Mouse (Mus musculus) stomach, embryonic 14.5 days (tissue): Measurements from ENCODE around the gene Ube2o. TPM values are rescaled to one million over a fixed set of nuclear protein-coding genes. Genes with fewer than 3 reads are reported as not detected.

Source experiments
- ATAC-seq: fragments of 200-750 bp; cut with Nextera tagmentation; 2 replicates; pipeline ENCODE4 v1.8.0; 2017; ENCODE audit warnings: low read depth, moderate TSS enrichment; ENCODE audit not compliant: insufficient number of reproducible peaks, insufficient read depth, low FRiP score
- H3K27ac ChIP-seq: fragments of 300-500 bp; sonication (generic); 2 replicates; pipeline ENCODE4 v1.5.1; 2014; ENCODE audit warnings: mild to moderate bottlenecking, low read length, moderate library complexity, mixed read lengths
- H3K27me3 ChIP-seq: fragments of 300-500 bp; sonication (generic); 2 replicates; pipeline ENCODE4 v1.6.1; 2014; ENCODE audit warnings: low read length, control low read depth, mixed read lengths; ENCODE audit not compliant: control insufficient read depth, insufficient read depth
- H3K36me3 ChIP-seq: fragments of 300-500 bp; sonication (generic); 2 replicates; pipeline ENCODE4 v1.6.1; 2014; ENCODE audit warnings: mild to moderate bottlenecking, control low read depth, low read length, moderate library complexity, mixed read lengths; ENCODE audit not compliant: control insufficient read depth, insufficient read depth
- H3K4me1 ChIP-seq: fragments of 300-500 bp; sonication (generic); 2 replicates; pipeline ENCODE4 v1.6.1; 2014; ENCODE audit warnings: low read length, control low read depth, mixed read lengths; ENCODE audit not compliant: control insufficient read depth, insufficient read depth
- H3K4me2 ChIP-seq: fragments of 300-500 bp; sonication (generic); replicated peaks from 2 replicates; pipeline ENCODE4 v1.6.1; 2014; ENCODE audit warnings: low read depth, low read length, control low read depth
- H3K4me3 ChIP-seq: fragments of 300-500 bp; sonication (generic); 2 replicates; pipeline ENCODE4 v1.5.1; 2014; ENCODE audit warnings: low read depth, low read length, control low read depth
- H3K9ac ChIP-seq: fragments of 300-500 bp; sonication (generic); replicated peaks from 2 replicates; pipeline ENCODE4 v1.6.1; 2014; ENCODE audit warnings: low read depth, mild to moderate bottlenecking, control low read depth, low read length, moderate library complexity, mixed read lengths
- H3K9me3 ChIP-seq: fragments of 300-500 bp; sonication (generic); 2 replicates; pipeline ENCODE4 v1.6.1; 2016; ENCODE audit warnings: low read depth, low read length, control low read depth; ENCODE audit not compliant: control insufficient read depth
- WGBS: fragments of 180-500 bp; shearing (Covaris S2); extraction: QIAGEN DNeasy Blood & Tissue Kit; methylation state at CpG from one replicate; pipeline ENCODE4 v1.1.7; 2014; 5-methylcytosine and 5-hydroxymethylcytosine counted together
- polyA plus RNA-seq: library from polyadenylated mRNA; unstranded; fragments of >200 nt; fragmentation: Nextera tagmentation; extraction: Ambion mirVana; gene quantifications from 2 replicates; pipeline ENCODE4 v1.2.1, GENCODE M21; 2014

Gene Ube2o
- polyA plus RNA-seq, 1 experiment from 2014 or later, result 11.4 TPM

DNA sequence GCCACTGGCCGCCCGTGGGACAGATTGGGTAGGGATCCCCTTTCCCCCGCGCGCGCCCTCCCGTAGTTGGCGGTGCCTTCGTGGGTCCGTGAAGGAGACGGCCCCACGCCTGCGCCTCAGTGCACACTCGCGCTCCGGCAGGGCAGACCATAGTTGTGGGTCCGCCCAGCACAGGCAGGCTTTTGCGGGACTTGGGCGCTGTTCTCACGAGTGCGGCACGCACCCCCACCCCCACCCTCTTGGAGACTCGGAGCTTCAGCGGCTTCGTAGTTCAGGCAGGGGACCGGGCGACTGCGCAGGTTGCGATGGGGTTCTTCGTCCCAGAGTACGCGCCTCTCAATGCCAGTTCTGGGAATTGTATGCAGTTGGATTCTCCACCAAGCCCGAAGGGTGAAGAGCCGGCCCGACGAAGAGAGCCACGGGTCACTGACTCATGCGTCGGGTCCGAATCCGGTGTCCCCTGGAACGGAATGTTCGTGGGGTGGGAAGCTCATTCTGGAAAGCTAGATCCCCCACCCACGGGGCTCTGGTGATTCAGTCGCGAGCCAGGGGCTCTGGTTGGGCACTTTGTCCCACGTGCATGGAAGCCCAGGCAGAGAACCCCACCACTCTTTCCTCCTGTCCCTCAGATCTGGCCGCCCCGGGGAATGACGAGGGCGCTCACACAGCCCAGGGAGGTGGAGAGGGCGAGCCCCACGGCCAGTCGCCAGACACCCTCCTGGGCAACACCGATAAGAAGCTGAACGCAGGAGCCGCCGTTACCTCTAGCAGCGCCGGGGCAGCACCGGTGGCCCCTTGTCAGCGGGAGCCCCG, 47.7 kb downstream of the Ube2o start:
- H3K4me2 ChIP-seq, result peak overlapping the region; percentile 94
- peaks cover 31% of the 10 kb centered on the region for H3K4me1 ChIP-seq
- WGBS, result under 1% methylated on average over 62 of the region's 63 CpGs
- H3K9ac ChIP-seq, result peak overlapping the region; percentile 53
- ATAC-seq, result peak; percentile 56; the same call in 1 of the 2 replicates
- H3K36me3 ChIP-seq, result peaks cover 6% of the 10 kb centered on the region
- peak overlapping the region; percentile 53 for H3K4me3 ChIP-seq
- H3K9me3 ChIP-seq, result no peaks in the 10 kb centered on the region
- 0 out of 2 replicates have a peak, but pooled peaks cover 2% of the 10 kb centered on the region for H3K27me3 ChIP-seq
- 0 out of 2 replicates have a peak overlapping the region, but pooled peaks have one; percentile 4 for H3K27ac ChIP-seq

DNA sequence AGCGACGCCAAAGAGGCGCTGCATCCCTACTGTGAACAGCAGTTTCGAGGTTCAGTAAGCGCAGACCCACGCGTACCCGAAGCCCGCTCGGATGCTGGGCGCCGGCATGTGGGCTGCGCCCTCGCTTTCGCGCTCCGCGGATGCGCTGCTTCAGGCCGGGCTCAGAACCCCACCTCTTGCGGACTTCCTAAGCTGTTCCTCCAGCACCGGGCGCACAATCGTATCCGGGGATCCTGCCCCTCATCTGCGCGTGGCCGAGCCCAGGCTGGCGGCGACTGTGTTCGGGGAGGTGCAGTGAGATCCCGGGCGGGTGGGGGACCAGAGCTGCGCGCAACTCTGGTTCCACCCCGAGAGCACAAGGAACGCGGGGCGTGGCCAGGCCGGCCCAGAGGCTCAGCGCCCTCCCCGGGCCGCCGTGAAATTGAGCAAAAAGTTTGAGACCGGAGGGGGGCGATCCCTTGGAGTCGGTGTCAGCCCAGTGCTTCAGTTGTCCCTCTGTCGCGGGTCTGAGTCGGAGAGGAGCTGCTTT, 48.4 kb downstream of the Ube2o start:
- peak; percentile 79 for ATAC-seq
- under 1% methylated on average over 50 of the region's 50 CpGs for WGBS
- peak overlapping the region; percentile 94 for H3K4me2 ChIP-seq
- H3K4me3 ChIP-seq, result peak overlapping the region; percentile 53
- H3K9ac ChIP-seq, result peak overlapping the region; percentile 53
- peak overlapping the region; percentile 63; the same call in 1 of the 2 replicates for H3K27ac ChIP-seq
- H3K9me3 ChIP-seq, result no peaks in the 10 kb centered on the region
- 0 out of 2 replicates have a peak, but pooled peaks cover 2% of the 10 kb centered on the region for H3K27me3 ChIP-seq
- no peaks in the 10 kb centered on the region; the same call in 1 of the 2 replicates for H3K36me3 ChIP-seq
- peaks cover 31% of the 10 kb centered on the region for H3K4me1 ChIP-seq

DNA sequence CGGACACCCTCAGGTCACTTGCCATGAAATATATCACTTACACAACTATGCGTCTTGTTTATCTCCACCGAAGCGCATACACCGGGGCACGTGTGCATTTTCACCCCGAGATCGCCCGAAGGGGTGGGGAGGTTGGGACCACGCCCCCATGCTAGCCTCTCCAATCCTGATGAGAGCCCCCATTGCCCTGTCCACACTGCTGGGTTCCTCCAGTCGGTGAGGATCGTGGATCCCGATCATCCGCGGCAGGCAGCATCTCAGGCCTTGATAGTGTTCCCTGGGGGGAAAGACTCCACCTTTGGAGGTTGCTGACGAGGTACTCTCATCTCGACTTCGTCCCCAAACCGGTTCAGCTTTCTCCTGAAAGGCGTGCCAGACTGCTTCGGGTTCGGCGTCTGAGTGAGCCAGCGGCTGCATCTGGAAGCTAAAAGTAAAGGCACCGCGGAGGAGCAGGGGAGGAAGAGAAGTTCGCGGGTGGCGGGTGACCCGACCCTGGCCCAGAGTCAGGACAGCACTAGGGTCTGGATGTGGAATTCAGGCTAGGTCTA, 48.9 kb downstream of the Ube2o start:
- 0 out of 2 replicates have a peak, but pooled peaks cover 2% of the 10 kb centered on the region for H3K27me3 ChIP-seq
- peak overlapping the region; percentile 53 for H3K9ac ChIP-seq
- H3K4me2 ChIP-seq, result peak overlapping the region; percentile 94
- peak overlapping the region; percentile 53 for H3K4me3 ChIP-seq
- ATAC-seq, result no peak
- peaks cover 31% of the 10 kb centered on the region for H3K4me1 ChIP-seq
- H3K9me3 ChIP-seq, result no peaks in the 10 kb centered on the region
- under 1% methylated on average over 30 of the region's 30 CpGs for WGBS
- no peaks in the 10 kb centered on the region; the same call in 1 of the 2 replicates for H3K36me3 ChIP-seq
- H3K27ac ChIP-seq, result peak overlapping the region; percentile 63; the same call in 1 of the 2 replicates

DNA sequence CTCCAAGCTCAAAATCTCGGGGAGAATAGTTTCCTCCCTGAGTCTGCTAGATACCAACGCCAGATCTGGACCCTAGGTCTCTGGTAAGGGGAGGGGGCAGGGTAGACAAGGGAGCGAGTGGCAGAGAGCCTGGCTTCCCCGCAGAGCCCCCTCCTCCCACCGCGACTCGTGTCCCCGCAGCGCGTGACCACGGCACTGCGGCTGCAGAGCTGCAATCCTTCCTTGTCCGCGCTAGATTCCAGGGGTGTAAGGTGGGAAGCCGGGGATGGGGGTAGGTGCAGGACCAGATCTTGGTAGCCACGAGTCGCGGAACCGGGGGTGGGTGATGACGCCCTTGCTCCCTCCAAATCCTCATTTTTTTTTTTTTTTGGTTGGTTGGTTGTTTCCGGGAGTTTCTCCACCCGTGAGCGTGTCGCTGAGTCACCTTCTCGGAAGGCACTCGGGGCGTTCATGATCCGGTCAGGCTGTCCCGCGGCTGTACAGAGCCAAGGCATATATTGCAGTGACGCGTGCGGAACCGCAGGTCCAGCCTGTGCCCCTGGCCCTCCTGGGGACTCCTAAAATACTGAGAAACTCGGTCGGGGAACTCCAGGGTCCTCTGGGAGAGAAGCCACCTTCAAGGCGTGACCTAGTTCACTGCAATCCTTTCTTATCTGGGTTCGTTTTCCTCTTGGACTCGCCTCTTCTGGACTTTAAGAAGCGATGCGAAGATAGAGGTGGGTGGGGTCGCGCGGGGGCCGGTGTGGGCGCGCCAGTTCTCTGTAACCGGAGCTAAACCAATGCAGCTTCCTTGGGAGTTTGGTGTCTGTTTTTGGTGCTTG, 49.7 kb downstream of the Ube2o start:
- ATAC-seq, result no peak

DNA sequence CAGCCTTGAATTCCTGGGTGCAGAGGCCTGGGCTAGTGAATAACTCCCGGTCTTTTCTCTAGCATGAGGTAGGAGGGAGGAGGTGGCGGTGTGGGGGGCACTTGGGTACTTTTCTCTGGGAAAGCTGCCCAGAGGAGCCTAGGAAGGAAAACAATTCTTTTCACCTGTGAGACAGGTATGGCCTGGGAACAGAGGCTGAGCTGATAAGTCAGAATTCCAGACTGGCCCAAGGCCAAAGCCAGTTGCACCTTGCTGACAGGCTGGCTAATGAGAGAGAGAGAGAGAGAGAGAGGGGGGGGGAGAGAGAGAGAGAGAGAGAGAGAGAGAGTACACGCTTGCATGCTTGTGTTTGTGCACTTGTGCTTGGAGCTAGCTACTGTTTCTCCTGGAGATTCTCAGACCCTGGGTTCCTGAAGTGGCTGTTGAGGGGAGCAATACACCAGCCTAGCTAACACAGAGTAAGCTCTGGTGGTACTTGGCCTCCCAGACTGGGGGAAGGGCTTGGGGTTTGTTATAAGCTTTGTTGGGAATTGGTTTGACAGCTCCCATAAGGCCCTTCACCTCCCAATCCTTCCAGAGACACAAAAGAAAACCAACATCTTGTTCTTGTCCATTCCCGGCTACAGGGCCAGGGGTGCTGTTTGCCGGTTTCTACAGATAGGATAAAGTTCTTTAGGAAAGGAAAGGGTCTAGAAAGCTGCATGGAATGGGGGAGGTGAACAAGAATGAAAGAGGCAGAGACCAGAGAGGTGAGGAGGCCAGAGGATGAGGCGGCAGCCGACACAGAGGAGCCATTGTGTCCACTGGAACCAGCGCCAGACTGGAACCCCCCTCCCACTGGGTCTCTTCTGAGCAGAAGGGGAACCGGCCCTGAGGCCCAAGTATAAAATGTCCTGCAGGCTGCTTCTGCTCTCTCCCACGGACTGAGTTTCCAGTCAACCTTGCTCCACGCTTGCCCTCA, 50.8 kb downstream of the Ube2o start, which contains the start of gene Sphk1:
TSS of gene Sphk1 (plus strand) at position 739 of the 961 bp plus-strand sequence.
- H3K4me1 ChIP-seq, result peaks cover 31% of the 10 kb centered on the region
- H3K27me3 ChIP-seq, result 0 out of 2 replicates have a peak, but pooled peaks cover 2% of the 10 kb centered on the region
- no peak for ATAC-seq
- H3K4me2 ChIP-seq, result peak within 1 kb of the TSS; percentile 94
- 28% methylated on average over 11 of the region's 11 CpGs for WGBS
- H3K9me3 ChIP-seq, result no peaks in the 10 kb centered on the region
- H3K27ac ChIP-seq, result peak within 1 kb of the TSS; percentile 41; the same call in 1 of the 2 replicates
- peak within 1 kb of the TSS; percentile 53 for H3K4me3 ChIP-seq
- no peaks in the 10 kb centered on the region for H3K36me3 ChIP-seq
- H3K9ac ChIP-seq, result peak within 1 kb of the TSS; percentile 53; the same call in 1 of the 2 replicates

More for the DNA sequence above, 49.7 kb downstream of the Ube2o start:
- 2% methylated on average over 47 of the region's 48 CpGs for WGBS
- Histone ChIP-seq H3K4me1 (peaks cover 31% of the 10 kb centered on the region), H3K9me3 (no peaks in the 10 kb centered on the region), H3K9ac (peak overlapping the region; percentile 53; the same call in 1 of the 2 replicates), H3K27ac (peak overlapping the region; percentile 41; the same call in 1 of the 2 replicates), H3K4me3 (peak overlapping the region; percentile 53), H3K4me2 (peak overlapping the region; percentile 94), H3K27me3 (0 out of 2 replicates have a peak, but pooled peaks cover 2% of the 10 kb centered on the region), H3K36me3 (no peaks in the 10 kb centered on the region)

GRCm38 (mm10) chr11:116528636-116529320, 52.5 kb downstream of the Ube2o start:
- no peak overlapping the region for H3K27ac ChIP-seq
- no peak overlapping the region for H3K4me2 ChIP-seq
- no peak overlapping the region for H3K9ac ChIP-seq
- H3K4me1 ChIP-seq, result peaks cover 30% of the 10 kb centered on the region
- no peak overlapping the region for H3K4me3 ChIP-seq
- no peaks in the 10 kb centered on the region for H3K9me3 ChIP-seq
- 86% methylated on average over 8 of the region's 8 CpGs for WGBS
- H3K27me3 ChIP-seq, result 0 out of 2 replicates have a peak, but pooled peaks cover 2% of the 10 kb centered on the region
- ATAC-seq, result no peak
- H3K36me3 ChIP-seq, result no peaks in the 10 kb centered on the region

DNA sequence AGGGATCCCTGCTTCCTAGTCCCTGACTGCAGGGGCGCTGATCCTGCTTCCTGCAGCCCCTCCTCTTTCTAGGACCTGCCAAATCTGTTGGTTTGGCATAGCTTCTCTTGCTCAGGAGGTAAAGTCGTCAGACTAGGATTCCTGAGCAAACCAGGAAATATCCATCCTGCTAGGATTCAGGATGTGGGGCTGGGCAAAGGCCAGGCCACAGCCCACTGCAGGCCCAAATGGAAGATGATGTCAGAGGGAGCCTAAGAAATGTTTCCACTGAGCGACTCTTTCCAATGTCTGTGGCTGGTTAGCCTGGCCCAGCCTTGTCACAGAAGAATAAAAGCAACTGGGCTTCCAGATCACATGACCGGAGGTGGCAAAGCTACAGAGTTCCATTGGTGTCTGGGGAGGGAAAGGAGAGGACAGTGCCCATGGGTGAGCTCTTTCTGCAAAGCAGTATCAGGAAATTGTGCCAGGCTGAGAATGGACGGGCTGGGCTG, 57.5 kb downstream of the Ube2o start:
- ATAC-seq, result peak; percentile 34; the same call in 1 of the 2 replicates
- no peaks in the 10 kb centered on the region for H3K9me3 ChIP-seq
- H3K9ac ChIP-seq, result no peak overlapping the region
- H3K4me3 ChIP-seq, result no peak overlapping the region
- no peaks in the 10 kb centered on the region for H3K27me3 ChIP-seq
- 49% methylated on average over 5 of the region's 5 CpGs for WGBS
- peaks cover 23% of the 10 kb centered on the region for H3K4me1 ChIP-seq
- peak overlapping the region; percentile 45; the same call in 1 of the 2 replicates for H3K27ac ChIP-seq
- H3K4me2 ChIP-seq, result no peak overlapping the region
- no peaks in the 10 kb centered on the region for H3K36me3 ChIP-seq
